Mouse (Mus musculus) activated CD4-positive, CD25-positive, alpha-beta regulatory T cell, adult 4 months (primary cell): ENCODE measurements at regions not wholly inside any gene's neighbourhood (a gene's known extent, or its start where the extent isn't known, plus 50 kb on each side); places are given as distances from the start of the nearest gene placed in this dataset.
"Not testable (repeated sequence)": the region's sequence is repeated elsewhere in the genome, so short reads cannot be mapped to it uniquely, and the experiment has no call there.

ENCODE experiments used
- ATAC-seq: one replicate; pipeline ENCODE4 v1.8.0; 2017

DNA sequence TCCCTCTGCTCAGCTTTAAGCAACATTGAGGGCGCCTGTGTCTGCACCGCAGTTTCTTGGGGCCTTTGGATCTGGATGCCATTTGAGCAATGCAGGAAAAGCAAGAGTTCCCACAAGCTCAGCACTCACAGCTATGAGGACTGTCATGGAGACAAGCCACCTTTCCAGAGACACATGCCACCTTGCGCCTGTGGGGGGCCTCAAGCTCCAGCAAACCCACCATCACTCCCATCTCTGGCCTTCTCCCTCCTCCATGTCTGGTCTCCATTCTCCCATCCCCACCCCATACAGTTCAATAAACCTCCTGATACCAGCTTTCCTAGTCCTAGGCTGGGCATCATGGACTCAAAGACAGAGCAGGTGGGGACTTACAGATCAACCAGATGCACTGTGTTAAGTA is 97.8 kb downstream of the Wdr11 start:
- no peak for ATAC-seq

DNA sequence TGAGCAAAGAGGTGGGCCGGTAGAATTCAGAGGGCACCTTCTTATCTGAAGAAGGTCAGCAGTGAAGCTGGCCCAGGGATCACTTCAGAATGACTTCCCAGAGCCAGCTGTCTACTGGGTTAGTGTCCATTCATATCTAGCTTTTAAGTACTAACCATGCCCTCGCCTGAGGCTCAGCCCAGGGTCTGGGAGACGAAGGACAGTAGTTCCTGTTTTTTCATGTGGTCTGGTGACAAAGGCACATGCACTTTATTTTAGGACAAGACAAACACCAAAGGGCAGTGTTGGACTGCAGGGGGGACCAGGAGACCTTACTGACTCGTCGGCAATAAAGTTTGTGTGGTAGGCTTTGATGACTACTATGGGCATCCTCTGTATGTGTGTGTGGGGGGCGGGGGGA is 99.2 kb downstream of the Wdr11 start:
- ATAC-seq = no peak

DNA sequence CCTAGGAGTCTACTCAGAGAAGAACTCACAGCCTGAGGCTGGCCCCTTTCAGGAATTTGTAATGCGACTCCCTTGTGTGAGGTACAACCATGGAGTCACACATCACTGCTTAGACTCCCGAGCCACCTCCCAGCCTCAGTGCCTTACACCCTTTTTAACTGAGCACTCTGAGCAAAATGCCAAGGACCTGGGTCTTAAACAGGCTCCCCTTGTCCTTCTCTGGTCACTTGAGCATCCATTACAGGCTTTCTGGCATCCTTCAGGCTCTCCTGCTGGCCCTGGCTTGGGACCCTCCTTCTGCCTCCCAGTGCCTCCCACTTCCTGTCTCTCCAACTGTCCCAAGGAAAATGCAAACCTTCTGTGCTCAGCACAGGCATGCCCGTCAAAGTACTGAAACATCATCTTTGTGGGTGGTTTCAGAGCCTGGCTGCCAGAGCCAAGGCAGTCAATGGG is 100.0 kb downstream of the Wdr11 start:
- no peak for ATAC-seq

DNA sequence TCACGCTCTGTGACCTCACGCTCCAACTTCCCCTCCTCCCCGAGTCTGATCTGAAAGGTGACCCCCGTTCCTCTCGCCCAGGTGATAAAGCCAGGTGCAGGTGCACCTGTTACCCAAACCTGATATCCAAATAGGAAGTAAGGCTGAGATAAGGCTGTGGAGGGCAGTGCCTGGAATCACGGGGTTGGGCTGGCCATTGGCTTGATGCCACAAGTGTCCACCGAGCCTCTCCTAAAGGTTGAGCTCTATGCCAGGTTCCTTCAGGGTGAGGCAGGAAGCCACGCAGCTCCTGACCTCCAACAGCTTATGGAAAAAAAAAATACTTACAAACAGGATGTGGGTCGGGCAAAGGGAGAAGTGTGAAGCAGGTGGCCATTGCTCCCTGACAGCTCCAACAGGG is 102.0 kb downstream of the Wdr11 start:
- ATAC-seq = no peak

DNA sequence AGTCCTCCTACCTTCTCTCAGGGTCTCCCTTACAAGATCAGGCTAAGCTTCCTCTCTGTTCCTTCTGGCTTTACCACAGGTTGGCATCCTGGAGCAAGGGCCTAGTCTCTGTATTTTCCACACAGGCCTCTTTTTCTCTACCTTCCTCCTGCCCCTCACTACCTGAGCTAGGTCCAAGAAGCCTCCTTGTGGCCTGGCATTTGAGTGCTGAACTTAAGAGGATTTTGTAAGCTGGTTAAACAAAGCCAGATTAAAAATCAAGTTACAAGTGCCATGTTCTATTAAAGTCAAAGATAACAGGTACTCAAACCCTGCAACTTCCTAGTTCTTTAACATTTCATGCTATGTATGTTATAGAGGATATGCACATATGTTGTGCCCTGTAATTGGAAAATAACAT is 102.5 kb downstream of the Wdr11 start:
- ATAC-seq = no peak

DNA sequence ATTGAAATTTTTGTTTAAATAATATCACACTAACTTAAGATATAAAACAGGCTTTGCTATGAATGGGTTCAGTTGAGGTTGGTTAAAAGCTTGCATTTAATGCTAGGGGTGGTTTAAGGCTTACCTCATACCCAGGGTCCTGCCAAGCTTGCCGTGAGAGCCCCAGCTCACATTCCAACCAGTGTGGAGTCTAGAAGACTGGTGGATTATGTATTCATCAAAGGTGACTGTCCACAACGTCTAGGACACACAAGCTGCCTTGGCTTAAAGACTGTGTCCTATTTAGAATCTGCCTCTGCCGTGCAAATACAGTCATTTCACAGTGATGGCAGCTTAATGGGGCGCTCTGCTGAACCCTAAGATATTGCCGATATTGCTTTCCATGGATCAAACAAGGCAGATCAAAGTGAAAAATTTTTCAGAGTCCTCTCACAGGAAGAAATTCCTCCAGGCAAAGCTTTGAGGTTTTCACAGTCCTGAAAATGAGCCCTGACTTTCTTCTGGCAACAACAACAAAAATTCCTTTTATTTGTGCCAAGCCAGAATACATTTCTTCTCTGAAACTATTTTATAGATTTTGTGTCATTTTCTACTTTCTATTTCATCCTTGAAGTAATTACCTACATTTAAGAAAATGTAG is 108.4 kb downstream of the Wdr11 start:
- ATAC-seq = no peak

DNA sequence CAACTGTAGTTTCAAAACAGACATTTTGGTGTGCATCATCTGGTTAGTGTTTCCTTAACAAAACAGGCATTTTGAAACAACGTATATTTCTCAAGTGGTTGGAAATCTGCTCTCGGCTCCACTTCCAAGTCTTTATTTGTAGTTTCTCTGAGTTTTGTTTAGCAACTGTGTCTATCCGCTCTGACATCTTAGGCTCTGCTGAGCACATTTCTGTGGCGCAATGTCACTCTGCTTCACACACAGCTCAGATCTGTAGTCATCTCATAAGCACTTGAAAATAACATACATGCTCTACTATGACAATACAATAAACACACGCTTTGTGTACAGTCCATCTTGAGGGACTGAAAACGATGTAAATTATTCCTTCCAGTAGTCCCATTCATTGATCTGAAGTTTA is 135.9 kb downstream of the Wdr11 start:
- ATAC-seq = no peak

DNA sequence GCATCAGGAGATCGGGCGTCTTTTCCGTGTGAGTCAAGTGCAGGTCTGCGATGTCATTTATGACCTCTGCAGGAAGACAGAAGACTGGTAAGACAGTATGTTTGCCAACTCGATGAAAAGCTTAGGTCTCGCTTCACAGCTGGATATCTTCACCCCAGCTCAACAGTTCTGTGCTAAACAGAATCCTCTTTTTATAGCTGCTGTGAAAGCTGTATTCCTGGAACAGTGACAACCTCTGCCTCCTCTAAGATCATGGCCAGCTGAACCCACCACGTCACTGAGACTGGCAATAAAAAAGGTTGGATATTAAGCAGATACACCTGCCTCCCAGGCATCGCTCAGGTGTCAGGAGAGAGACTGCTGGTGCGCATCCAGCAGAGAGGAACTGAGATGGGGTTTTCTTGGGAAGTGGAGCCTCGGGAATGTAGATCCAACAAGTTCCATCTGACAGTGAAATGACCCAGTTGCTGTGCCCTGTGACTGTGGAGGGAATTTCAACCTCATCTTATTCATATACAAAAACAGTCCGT is 138.1 kb downstream of the Wdr11 start:
- no peak for ATAC-seq

DNA sequence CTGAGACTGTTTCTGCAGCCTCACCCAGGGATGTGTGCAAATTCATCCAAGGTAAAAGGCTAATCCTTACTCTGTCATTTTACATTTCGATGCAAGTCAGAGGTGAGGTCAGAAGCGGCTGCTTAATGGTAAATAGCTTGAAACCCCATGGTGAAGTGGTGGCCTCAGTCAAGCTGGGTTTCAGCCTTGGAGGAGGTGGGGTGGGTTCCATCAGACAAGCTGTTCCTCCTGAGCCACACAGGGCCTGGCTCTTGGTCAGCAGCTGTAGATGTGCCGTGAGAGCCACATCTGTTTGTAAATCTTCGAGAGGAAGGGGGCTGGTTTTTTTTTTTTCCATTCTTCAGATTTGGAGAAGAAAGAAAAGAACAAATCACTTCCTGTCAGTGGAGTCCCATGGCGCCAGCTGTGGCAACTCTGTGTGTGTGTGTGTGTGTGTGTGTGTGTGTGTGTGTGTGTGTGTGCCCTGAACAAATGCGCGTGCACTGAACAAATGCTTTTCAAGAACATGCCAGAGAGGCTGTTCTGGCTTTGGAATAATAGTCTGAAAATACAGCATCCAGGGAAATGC is 139.2 kb downstream of the Wdr11 start:
- no peak for ATAC-seq

DNA sequence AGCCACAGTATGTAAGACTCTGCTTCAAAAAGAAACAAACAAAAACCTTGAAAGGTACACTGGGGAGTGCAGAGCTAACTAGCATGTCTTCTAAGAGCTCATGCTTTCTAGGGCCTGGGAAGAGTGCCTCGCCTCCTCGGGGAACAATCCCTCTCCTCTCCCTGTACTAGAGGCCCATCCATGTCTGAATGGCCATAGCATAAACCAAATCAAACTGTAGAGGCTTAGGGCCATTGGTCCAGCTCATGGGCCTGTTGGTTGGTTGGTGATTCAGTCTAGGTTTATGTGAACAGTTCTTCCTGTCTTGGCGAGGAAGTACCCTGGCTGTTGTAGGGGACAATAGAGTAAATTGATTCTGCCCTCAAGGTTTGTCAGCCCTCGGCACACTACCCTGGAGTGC is 151.0 kb downstream of the Wdr11 start:
- ATAC-seq = no peak

DNA sequence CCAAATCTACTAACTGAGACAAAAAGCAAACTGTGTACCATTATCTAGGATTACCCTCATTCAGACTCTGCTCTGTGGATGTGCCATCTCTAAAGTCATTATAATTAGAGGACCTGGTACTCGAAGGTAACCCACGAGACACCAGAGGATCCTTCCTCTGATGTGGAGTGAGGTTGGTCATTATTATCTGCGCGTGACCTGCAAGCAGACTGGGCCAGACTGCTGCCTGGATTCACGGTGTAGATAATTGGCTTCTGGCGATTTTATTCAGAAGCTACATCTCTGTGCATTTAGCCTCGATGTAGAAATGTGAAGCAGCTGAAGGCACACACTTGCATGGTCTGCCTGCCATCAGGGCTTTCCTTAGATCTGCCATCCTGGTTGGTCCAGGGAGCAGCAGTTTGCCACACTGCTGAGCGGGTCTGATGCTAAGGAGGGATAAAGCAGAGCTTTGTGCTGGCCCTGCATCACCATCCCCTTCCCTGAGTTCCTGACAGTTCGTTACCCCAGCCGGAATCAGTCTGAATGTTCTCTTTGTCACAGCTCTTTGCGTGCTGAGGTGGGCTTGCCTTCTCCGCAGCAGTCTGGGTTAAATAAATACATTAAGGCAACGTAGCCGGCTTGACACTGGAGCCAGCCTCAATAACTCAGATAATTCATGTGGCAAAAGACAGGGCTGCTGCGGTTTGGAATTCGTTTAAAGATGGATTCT is 152.4 kb downstream of the Wdr11 start:
- no peak for ATAC-seq

DNA sequence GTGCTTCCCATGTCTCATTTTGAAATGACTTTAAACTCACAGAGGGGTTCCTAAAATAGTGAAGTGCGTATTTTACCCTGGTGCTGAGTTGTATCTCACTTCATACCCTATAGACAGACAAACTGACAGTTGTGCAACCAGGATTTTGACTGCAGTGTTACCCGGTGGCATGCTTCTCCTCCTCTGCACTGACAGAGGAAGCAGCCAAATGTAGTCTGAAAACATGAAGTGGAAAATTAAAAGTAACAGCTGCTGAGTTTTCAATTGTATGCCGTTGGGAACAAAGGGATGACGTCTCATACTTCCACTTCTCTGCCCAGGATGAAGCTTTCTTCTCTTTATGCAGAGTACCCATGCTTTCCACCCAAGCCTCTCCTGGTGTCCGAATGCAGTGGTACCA is 155.0 kb downstream of the Wdr11 start:
- ATAC-seq = no peak

DNA sequence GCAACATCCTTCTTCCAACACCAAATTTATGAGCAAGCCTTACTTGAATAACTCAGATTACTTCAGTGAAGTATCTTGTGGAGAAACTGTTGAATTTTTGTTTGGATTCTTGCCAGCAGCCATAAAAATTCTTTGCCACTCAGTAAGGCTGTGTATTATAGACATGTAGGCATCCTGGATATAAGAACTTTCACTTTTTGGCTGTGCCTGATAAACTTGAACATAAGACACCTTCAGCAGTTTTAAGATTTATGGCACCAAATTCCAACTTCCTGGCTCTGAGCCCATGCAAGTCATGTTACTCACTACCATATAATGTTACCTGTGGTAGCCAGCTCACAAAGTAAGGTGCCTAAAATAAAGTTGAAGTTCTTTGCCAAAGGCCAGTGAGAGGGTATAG is 159.3 kb downstream of the Wdr11 start:
- ATAC-seq = no peak

DNA sequence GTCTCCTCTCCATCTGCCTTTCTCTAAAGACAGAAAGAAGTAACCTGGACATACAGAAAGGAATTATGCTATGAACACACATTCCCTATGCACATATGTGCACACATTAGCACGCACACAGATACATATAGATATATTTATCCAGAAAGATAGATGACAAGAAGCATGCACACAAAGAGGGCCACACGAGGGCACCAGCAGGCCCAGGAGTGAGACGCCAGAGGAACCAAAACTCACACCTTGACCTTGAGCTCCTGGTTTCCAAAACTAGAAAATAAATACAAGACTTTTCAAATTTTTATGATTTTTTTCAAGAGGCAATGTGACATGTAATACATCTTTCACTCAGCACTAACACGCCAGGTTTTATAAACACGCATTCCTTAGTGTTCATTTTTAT is 163.1 kb downstream of the Wdr11 start:
- ATAC-seq = no peak

DNA sequence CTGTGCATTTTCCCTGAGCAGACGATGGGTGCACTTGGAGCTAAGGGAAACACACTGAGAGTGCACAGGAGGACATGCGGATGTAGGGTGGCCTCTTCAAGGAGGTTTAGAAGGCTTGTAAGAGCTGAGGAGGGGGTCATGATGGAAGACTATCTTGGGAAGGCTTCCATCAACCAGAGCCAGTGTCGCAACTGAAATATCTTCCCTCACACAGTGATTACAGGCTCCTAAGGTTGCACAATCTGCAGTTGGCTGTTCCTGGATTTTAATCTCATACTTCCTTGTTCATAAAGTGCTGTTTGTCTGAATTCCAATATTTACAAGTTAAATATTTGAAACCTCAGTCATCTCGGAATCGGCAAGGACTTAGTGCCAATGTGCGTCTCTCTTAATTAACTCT is 164.5 kb downstream of the Wdr11 start:
- ATAC-seq = no peak

DNA sequence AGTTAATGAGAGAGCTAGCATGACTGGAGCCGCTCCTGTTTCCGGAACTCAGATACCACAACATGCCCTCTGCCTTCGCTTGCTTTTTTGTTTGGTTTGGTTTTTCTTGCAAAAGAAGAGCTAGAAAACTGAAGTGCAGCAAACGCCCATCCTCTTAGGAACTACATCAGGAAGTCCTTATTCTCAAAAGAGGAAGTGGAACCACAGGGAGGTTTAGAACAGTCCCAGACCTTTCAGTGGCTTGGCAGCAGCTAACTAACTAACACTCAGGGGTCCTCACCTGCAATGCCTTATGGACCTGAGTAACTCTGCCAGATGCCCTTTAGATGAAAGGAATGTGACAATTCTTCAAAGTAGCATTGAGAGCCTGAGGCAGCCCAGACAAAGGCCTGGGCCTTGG is 168.2 kb downstream of the Wdr11 start:
- no peak for ATAC-seq

DNA sequence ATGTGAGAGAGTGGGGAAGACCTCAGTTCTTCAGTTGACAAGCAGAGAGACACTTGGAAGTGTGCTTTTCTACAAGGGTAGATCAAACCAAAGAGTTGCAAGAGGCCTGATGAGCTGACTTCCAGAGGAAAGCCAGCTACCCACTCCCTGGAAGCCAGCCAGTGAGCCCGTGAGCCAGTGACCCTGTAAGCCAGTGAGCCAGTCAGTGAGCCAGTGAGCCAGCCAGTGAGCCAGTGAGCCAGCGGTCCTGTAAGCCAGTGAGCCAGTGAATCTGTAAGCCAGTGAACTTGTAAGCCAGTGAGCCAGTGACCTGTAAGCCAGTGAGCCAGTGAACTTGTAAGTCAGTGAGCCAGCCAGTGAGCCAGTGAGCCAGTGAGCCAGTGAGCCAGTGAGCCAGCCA is 168.7 kb downstream of the Wdr11 start:
- ATAC-seq = no peak

DNA sequence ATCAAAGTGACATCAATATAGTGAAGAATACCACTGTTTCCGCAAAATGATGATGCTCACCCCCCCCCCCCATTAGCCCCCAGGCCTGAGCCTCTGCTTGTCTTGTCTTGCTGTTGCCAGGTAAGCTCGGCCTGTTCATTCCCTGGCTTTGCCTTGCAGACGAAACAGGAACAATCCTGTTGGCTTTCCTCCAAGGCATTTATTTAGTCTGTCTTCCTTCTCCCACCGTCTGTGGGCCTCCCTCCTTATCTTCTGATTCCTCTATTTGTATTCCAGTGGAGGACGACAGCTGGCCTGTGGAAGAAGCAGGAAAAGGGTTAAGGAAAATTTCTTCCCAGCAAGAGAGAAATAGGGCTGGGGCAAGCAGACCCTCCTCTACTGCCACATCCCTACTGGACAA is 172.1 kb downstream of the Wdr11 start:
- no peak for ATAC-seq

DNA sequence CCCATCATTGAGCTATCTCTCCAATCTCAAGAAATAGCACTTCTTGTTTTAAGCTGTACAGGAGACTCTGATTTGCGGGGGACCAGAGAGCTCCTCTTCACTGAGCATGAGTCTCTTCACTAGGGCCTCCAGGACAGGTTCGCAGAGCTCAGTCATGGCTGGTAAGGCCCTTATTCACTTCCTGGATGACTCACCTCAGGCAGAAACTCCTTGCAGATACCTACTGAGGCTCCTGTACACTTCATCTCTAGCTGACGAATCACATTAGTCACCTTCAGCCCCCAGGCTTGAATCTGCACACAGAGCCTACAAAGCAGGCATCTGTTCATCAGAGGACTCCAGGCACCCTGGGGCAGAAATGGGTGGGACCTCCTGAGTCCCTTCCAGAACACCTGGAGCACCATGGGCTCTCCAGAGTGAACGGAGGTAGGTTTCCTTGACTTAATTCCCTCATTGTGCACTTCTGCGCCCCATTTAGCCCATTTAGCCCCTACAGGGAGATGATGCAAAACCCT is 172.8 kb downstream of the Wdr11 start:
- no peak for ATAC-seq

DNA sequence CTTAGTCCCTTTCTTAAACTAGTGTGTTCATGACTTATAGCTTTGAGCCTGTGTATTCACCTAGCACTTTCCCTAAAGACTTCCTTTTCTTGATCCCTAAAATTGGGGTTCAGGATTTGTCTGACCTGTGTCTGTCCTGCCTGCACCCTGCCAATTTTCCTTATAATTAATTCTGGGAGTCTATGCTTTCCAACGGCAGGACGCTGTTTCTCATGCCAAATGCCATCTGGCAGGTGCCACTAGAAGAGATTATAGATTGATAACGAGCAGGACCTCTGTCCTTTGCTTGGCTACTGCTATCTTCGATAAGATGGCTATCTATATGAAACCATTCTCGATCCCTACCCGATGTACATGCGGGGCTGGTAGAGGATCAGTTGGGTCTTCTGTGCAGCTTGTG is 174.0 kb downstream of the Wdr11 start:
- no peak for ATAC-seq

DNA sequence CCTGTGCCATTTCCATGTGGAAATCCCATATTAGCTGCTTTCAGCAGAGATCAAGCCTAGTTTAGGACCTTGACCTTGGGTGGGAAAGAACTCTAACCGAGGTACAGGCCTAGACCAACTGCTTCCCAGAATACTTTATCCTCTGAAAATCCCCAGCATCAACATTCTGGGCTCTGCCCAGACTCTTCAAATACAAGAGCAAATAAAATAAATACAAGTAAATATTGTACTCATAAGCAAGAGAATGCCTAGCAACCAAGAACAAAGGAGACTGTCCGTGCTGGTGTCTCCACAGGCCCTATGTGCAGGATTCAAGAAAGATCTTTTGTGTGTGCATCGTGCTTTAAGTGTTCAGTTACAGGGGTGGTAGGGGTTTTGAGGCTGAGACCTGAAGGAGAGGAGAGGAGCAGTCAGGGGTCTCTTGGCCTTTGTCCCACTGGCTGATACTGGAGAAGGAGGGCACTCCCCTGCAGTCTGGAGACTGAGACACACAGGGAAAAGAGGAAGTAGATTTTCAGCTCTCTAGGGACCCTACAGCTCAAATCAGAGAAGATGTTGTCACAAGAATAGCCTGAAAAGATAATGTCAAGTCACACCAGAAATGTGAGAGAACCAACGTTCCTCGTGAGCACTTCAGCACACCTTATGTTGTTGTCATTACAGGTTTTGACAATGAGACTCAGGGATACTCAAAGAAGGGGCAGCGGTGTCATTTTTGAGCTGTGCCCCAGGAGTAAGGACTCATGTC is 174.6 kb downstream of the Wdr11 start:
- no peak for ATAC-seq

DNA sequence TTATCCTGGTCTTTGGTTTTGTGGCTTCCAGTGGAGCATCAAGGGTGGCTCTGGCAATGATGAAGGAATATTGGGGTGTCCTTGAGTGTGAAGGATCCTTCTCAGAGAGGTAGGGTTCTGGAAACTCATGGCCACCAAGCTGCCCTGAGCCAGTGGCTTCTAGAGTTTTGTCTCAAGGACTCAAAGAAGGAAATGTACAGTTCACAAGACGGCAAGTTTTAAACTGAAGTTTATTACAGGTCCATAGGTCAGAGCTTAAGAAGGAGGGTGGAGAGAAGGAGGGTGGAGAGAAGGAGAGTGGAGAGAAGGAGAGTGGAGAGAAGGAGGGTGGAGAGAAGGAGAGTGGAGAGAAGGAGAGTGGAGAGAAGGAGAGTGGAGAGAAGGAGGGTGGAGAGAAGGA is 178.0 kb downstream of the Wdr11 start:
- not testable (repeated sequence) for ATAC-seq

DNA sequence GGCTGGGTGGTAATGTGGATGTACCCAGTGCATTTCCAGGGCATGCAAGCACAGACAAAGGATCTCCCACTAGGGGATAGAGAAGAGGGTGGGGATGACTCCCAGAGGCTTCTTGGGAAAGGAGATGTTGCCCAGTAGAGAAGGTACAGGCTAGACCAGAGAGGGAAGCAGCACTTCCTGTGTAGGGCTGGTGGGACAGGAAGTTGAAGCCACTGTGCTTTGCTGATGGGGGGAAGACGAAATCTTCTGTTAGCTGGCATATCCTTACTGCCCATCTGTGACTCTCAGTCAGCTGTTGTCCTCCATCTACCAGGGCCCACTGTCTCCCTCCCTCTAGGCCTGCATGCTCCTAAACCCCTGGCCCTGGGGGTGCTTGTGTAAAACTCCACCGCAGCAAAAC is 180.2 kb downstream of the Wdr11 start:
- no peak for ATAC-seq
